Mouse (Mus musculus) liver, adult 2 months (tissue): Measurements from ENCODE around the gene Echs1. TPM values are rescaled to one million over a fixed set of nuclear protein-coding genes. Genes with fewer than 3 reads are reported as not detected.

Experiments used
- DNase-seq: peaks from one replicate; pipeline ENCODE4 v3.0.0-alpha.2; 2011; ENCODE audit warnings: low read depth, low spot score; ENCODE audit errors: extremely low read depth
- H3K27ac ChIP-seq: fragments of 200-500 bp; replicated peaks from 2 replicates; pipeline ENCODE4 v1.5.1; 2012; ENCODE audit warnings: low read depth, mild to moderate bottlenecking, control low read depth, inconsistent platforms, low read length; ENCODE audit not compliant: insufficient read depth
- H3K27me3 ChIP-seq: fragments of 200-500 bp; 2 replicates; pipeline ENCODE4 v1.6.1; 2012; ENCODE audit warnings: mild to moderate bottlenecking, moderate library complexity, low read length, inconsistent platforms; ENCODE audit not compliant: control insufficient read depth, insufficient read depth
- H3K36me3 ChIP-seq: fragments of 200-500 bp; 2 replicates; pipeline ENCODE4 v1.6.1; 2012; ENCODE audit warnings: low read length, inconsistent platforms; ENCODE audit not compliant: control insufficient read depth, insufficient read depth
- H3K4me1 ChIP-seq: fragments of 200-500 bp; 2 replicates; pipeline ENCODE4 v1.6.1; 2011; ENCODE audit warnings: low read length; ENCODE audit not compliant: control insufficient read depth, insufficient read depth
- H3K4me3 ChIP-seq: fragments of 200-500 bp; 2 replicates; pipeline ENCODE4 v1.5.1; 2011; ENCODE audit warnings: low read depth, mild to moderate bottlenecking, control low read depth, low read length, moderate library complexity; ENCODE audit not compliant: insufficient read depth
- H3K79me2 ChIP-seq: fragments of 200-500 bp; 2 replicates; pipeline ENCODE4 v1.6.1; 2012; ENCODE audit warnings: inconsistent platforms, mild to moderate bottlenecking, low read length, moderate library complexity; ENCODE audit not compliant: control insufficient read depth, insufficient read depth
- H3K9ac ChIP-seq: fragments of 200-500 bp; 2 replicates; pipeline ENCODE4 v1.6.1; 2012; ENCODE audit warnings: low read depth, mild to moderate bottlenecking, control low read depth, inconsistent platforms, low read length
- CTCF ChIP-seq: fragments of 200-500 bp; IDR thresholded peaks from 2 replicates; pipeline ENCODE4 v1.5.1; 2011; ENCODE audit warnings: low read depth, low read length, control low read depth
- POLR2A ChIP-seq: fragments of 200-500 bp; IDR thresholded peaks from 2 replicates; pipeline ENCODE4 v1.6.1; 2011; ENCODE audit warnings: low read length, control low read depth; ENCODE audit not compliant: insufficient read depth; ENCODE audit errors: extremely low read depth
- WGBS: fragments of 180-500 bp; shearing (Covaris S2); methylation state at CpG from one replicate; pipeline ENCODE4 v1.1.7; 2018; 5-methylcytosine and 5-hydroxymethylcytosine counted together
- polyA plus RNA-seq: library from polyadenylated mRNA; depleted of rRNA; stranded (reverse); fragments of >200 nt; gene quantifications from 2 replicates; pipeline ENCODE4 v1.2.3, GENCODE M21; 2012
- total RNA-seq: library from RNA; depleted of rRNA; stranded (reverse); fragments of >200 nt; gene quantifications from 2 replicates; pipeline ENCODE4 v1.2.3, GENCODE M21; 2014

Gene Echs1
- total and polyA plus RNA-seq, 2 experiments: 271 to 412 TPM

DNA sequence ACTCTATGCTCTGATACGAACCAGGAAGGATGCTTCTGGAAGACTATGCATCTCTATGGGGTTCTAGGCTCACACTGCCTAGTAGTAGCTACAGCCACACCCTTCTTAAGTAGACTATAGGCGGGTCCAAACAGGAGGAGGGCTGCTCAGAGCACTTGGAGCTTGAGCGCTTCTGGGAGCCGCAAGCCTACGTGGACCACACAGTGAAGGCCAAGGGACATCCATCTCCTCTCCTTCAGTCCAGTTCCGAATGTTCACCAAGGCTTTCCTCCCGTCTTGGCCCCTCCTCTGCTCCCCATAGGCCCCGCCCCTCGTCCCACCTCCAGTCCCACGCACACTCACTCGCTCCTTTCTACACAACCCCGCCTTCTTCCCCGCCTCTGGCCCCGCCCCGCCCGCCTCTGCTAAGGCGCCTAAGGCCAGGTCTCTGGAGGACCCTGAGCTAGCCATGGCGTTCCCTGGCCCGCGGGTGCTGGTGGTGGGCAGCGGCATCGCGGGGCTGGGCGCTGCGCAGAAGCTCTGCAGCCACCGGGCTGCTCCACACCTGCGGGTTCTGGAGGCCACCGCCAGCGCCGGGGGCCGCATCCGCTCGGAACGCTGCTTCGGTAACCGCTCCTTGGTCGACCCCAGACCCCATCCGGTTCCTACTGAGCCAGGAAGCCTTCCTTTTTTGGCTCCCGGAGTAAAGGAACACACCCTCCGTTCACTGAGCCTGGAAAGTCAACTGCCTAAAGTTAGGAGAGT is 9.2 kb upstream of the Echs1 start:
- Histone ChIP-seq H3K4me3 (peak overlapping the region; percentile 68), H3K79me2 (no peaks in the 10 kb centered on the region; the same call in 1 of the 2 replicates), H3K36me3 (peaks cover 19% of the 10 kb centered on the region; the same call in 1 of the 2 replicates), H3K27ac (peak overlapping the region; percentile 42), H3K9ac (peak overlapping the region; percentile 87), H3K27me3 (no peaks in the 10 kb centered on the region), H3K4me1 (peaks cover 8% of the 10 kb centered on the region)
- TF ChIP-seq POLR2A (0 out of 2 replicates have a peak, but pooled peaks have one; percentile 22), CTCF (no peak)
- peak; percentile 68 for DNase-seq
- 3% methylated on average over 40 of the region's 40 CpGs for WGBS

DNA sequence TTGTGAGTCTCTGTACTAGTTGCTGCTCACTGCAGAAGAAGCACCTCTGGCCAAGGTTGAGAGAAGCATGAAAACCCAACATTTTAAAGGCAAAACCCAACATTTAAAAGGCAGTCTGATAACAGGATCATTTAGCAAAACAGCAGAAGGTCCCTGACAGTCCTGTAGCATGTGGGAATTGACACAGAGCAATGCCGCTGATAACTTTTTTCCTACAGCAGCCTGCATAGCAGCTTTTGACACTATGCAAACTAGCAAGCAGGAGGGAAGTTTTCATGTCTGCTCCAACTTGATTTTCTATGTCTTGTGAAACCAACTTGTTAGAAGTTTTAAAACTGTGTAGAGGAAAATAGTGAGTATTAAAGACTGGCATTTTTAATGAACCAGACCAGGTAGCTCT is 8.1 kb upstream of the Echs1 start:
- Histone ChIP-seq H3K4me1 (peaks cover 8% of the 10 kb centered on the region), H3K36me3 (peaks cover 12% of the 10 kb centered on the region; the same call in 1 of the 2 replicates), H3K4me3 (no peak overlapping the region), H3K79me2 (no peaks in the 10 kb centered on the region; the same call in 1 of the 2 replicates), H3K27ac (no peak overlapping the region), H3K9ac (no peak overlapping the region), H3K27me3 (no peaks in the 10 kb centered on the region)
- DNase-seq: no peak
- TF ChIP-seq POLR2A: no peak
- no peak for TF ChIP-seq CTCF
- WGBS: 98% methylated on average over 1 of the region's 1 CpGs

DNA sequence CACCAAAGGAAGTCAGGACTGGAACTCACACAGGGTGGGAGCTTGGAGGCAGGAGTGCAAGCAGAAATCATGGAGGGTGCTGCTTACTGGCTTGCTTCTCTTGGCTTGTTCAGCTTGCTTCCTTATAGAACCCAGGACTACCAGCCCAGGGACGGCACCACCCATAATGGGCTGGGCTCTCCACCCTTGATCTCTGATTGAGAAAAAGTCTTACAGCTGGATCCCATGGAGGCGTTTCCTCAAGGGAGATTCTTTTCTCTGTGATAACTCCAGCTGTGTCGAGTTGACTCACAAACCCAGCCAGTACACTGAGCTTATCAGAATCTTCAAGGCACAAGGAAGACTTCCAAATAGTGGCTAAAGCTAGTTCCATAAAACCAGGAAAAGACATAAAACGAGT is 6.5 kb upstream of the Echs1 start:
- H3K27ac ChIP-seq: no peak overlapping the region
- whole genome bisulfite sequencing: 60% methylated on average over 4 of the region's 4 CpGs

DNA sequence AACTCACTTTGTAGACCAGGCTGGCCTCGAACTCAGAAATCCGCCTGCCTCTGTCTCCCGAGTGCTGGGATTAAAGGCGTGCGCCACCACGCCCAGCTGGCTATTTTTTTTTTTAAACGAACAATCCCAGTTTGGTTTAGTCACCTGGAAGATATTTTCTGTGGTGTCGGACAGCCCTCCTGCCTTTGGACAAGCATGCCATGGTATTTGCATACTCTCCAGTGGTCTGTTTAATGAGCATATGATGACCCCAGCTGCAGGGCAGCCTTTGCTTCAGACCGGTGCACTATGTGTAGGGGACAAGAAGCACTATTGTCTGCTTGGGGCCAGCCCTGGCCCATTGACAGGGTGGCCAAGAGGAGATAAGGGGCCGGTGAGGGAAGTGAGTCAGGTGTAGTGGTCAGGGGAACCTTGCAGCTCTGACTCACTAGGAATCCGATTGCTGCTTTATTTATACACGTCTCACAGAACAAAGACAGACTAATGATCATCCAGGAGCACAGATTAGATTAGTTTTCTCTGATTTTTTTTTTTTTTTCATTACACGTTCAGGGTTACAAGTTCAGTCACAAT is 5.1 kb upstream of the Echs1 start:
- DNase-seq: no peak
- H3K79me2 ChIP-seq: no peaks in the 10 kb centered on the region; the same call in 1 of the 2 replicates
- TF ChIP-seq CTCF: no peak
- 87% methylated on average over 13 of the region's 13 CpGs for WGBS
- no peak overlapping the region for H3K27ac ChIP-seq
- H3K36me3 ChIP-seq: peaks cover 5% of the 10 kb centered on the region; the same call in 1 of the 2 replicates
- no peak overlapping the region for H3K4me3 ChIP-seq
- H3K9ac ChIP-seq: no peak overlapping the region
- H3K4me1 ChIP-seq: peaks cover 12% of the 10 kb centered on the region
- H3K27me3 ChIP-seq: no peaks in the 10 kb centered on the region

More for the DNA sequence above, 6.5 kb upstream of the Echs1 start:
- Histone ChIP-seq H3K4me1 (peaks cover 8% of the 10 kb centered on the region), H3K9ac (no peak overlapping the region), H3K4me3 (no peak overlapping the region), H3K27me3 (no peaks in the 10 kb centered on the region), H3K79me2 (no peaks in the 10 kb centered on the region; the same call in 1 of the 2 replicates), H3K36me3 (peaks cover 7% of the 10 kb centered on the region; the same call in 1 of the 2 replicates)
- no peak for TF ChIP-seq CTCF
- no peak for TF ChIP-seq POLR2A
- DNase-seq: no peak

DNA sequence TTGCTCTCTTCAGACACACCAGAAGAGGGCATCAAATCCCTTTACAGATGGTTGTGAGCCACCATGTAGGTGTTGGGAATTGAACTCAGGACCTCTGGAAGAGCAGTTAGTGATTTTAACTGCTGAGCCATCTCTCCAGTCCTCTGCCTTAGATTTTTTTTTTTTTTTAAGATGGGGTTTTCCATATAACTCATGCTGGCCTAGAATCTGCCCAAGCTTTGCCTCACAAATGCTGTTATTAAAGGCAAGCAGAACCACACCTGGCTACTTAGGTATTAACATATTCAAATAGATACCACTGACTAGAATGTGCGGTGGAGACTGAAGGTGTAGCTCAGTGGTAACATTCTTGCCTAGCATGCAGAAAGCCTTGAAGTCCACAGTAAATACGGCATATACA is 4.2 kb upstream of the Echs1 start:
- no peak for TF ChIP-seq CTCF
- H3K36me3 ChIP-seq: peaks cover 5% of the 10 kb centered on the region; the same call in 1 of the 2 replicates
- 94% methylated on average over 2 of the region's 2 CpGs for WGBS
- no peak for DNase-seq
- peaks cover 7% of the 10 kb centered on the region for H3K4me1 ChIP-seq
- no peak overlapping the region for H3K4me3 ChIP-seq
- no peaks in the 10 kb centered on the region for H3K27me3 ChIP-seq
- no peaks in the 10 kb centered on the region; the same call in 1 of the 2 replicates for H3K79me2 ChIP-seq
- no peak overlapping the region for H3K27ac ChIP-seq
- H3K9ac ChIP-seq: no peak overlapping the region
